Mouse (Mus musculus) cerebellum, adult 8-10 months (tissue): ENCODE results near the gene Zbtb7a.

Experiments used
- DNase-seq: peaks from one replicate; pipeline ENCODE4 v3.0.0; 2022

Gene Zbtb7a

GRCm38 (mm10) chr10:81134966-81135681 is at the start of gene Zbtb7a:
Gene Zbtb7a (plus strand): TSS chr10:81135220.
- no peak for DNase-seq

DNA sequence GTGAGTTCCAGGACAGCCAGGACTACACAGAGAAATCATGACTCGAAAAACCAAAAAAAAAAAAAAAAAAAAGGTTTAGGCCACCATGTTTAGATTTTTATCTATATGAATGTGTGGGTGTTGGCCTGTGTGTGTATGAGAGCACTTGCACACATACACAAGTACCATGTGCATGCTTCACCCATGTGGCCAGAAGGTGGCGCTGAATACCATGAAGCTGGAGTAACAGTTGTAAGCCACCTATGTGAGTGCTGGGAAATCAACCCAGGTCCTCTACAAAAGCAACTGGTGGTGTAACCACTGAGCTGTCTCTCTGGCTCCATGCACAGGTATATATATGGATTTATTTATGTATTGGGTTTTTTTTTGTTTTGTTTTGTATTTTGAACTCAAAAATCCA is 48.0 kb upstream of the Zbtb7a start:
- no peak for DNase-seq

- no peak for DNase-seq
These were observed 45.8 kb upstream of the Zbtb7a start for GRCm38 (mm10) chr10:81089216-81089615.

DNA sequence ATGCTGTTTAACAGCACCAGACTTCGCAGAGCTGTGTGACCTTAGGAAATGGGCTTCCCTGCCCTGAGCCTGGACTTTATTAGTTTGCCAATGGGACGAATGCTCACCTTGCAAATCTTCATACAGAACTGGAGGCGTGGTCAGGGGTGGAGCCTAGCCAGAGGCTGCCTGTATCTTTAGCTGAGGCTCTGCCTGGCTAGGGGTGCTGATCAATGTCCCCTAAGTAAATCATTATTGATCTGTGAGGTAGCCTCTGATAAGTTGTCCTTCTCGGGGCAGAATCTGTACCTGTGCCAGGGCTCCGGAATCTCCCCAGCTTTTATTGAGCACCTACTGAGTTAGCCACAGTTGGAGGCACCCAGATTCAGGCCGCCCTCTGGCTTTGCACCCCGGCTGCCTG is 44.4 kb upstream of the Zbtb7a start:
- no peak for DNase-seq

DNA sequence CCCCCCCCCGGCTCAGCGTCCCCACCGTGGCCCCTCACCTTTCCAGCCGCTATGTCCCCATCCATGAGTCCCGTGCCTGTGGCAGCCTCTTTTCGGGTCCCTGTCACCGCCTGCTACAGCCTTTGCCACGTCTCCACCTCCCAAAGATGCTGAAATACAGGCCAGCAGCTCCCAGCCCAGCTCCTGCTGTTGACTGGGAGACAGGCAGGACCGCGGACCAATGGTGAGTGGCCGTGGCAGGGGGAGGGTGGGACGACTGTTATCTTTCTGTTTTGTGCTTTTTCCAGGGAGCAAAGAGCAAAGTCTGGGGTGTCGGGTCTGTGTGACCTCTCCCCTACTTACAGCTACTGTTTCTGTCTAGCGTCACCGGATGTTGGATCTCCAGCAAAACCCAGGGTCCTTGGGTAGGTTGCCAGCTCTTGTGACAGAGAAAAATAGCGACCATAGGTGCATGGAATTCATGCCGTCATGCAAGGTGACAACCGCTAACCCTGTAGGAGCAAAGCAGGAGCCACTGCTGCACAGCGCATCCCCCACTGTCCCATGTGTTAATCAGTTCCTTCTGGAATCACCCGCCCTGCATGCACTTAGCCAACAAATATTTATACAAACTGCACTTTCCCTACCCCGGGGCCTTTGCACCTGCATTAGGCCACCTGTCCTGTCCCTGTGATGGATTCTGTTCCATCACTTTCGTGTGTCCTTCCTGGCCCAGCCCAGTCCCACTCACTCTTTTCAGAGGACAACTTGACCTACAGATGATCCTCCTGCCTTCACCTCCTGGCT is 42.4 kb upstream of the Zbtb7a start:
- DNase-seq: no peak

DNA sequence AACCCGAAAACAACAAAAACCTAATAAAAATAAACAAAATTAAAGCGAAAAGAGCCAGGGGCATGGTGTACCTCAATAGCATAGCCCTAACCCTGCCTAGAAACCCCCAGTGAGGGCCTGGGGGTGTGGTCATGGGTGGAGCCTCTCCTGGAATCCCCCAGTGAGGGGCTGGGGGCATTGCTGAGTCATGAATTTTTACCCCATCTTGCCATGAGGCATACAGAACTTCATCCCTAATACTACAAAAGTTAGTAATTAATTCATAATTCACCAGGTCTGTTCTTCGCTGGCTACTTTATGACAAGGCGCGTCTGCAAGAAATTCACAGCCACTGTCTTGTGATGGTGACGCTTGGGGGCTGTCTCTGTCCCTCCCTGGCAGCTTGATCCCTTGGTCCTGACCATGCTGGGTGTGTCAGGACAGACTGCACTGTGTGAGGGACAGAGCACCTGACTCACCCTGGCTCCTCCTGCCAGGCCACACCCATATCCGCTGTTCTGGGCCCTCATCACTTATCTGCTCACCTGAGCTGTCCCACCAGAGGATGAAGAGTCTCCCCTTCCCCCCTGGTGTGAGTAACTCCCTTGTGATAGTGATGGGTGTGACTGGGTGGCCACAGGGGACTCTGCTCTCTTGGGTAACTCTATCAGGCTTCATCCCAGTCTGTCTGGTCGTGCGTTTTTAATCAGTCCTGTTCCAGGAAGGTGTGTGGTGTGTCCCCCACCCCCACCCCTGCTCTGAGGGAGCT is 39.9 kb upstream of the Zbtb7a start:
- no peak for DNase-seq

DNA sequence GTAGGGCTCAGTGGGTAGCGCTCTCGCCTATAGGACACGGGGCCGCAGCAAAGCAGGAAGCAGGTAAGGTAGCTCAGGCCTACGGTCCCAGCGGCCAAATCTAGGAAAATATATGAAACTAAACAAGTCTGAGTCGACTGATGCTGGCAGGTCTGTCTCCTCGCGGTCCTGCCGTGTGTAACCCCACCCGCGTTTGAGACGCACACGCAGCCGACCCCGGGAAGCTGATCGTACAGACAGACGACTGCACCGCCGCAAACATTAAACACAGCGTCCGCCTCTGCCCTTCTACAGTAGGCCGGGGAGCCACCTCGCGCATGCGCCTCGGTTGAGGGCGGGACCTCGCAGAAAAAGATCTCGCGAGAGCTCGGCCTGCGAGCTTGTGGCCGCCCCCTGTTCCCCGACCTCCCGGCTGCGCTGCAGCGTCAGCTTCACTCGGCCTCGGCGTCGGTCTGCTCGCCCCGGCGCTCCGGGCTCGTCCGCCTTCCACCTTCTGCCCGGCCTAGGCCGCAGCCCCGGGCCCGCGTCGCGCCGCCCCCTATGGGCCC is 29.4 kb upstream of the Zbtb7a start, which contains the start of gene Map2k2:
Map2k2 (plus strand) TSS at position 351 of the 548 bp plus-strand sequence.
- DNase-seq: peak; percentile 96

DNA sequence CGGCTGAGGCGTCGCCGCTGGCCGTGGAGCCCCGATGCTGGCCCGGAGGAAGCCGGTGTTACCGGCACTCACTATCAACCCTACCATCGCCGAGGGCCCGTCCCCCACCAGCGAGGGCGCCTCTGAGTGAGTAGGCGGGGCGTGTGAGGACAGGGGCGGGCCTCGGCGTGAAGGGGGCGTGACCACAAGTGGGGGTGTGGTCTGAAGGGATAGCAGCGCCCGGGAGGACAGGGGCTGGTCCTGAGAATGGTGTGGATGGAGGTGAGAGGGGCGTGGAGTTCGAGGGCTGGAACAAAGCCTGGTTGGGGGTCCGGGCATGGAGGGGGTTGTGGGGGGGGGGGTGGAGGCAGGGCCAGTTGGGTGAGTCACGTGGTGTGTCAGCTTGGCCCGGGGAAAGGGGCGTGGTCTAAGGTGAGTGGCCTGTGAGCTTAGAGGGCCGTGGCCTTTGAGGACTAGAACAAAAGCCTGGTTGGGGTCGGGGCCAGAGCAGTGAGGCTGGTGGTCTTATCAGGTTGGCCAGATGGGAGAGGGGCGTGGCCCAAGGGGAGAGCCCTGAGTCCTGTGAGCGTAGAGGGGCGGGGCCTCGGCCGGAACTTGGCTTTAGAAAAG is 28.8 kb upstream of the Zbtb7a start:
- peak; percentile 80 for DNase-seq

GRCm38 (mm10) chr10:81112946-81113345 is 22.1 kb upstream of the Zbtb7a start:
- no peak for DNase-seq

GRCm38 (mm10) chr10:81119625-81120024 is 15.4 kb upstream of the Zbtb7a start:
- no peak for DNase-seq

- DNase-seq: no peak
These were observed 14.4 kb upstream of the Zbtb7a start for GRCm38 (mm10) chr10:81120650-81121049.

- no peak for DNase-seq
These were observed 12.1 kb upstream of the Zbtb7a start for GRCm38 (mm10) chr10:81122889-81123288.

DNA sequence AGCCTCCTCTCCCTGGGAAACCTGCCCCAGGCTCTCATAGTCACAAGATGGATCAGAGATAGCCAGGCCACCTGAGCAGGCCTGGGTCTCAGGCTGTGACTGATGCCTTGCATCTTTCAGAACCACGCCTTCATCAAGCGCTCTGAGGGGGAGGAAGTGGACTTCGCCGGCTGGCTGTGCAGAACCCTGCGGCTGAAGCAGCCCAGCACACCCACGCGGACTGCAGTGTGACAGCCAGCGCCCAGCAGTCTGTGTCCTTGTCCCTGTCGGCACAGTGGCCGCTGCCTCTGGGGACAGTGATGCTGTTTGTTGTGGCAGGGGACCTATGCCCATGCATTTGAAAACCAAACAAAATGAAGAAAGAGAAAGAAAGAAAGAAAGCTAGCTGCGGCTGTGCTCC is 11.5 kb upstream of the Zbtb7a start:
- no peak for DNase-seq

GRCm38 (mm10) chr10:81134181-81134587 is 836 bp upstream of the Zbtb7a start:
- no peak for DNase-seq

DNA sequence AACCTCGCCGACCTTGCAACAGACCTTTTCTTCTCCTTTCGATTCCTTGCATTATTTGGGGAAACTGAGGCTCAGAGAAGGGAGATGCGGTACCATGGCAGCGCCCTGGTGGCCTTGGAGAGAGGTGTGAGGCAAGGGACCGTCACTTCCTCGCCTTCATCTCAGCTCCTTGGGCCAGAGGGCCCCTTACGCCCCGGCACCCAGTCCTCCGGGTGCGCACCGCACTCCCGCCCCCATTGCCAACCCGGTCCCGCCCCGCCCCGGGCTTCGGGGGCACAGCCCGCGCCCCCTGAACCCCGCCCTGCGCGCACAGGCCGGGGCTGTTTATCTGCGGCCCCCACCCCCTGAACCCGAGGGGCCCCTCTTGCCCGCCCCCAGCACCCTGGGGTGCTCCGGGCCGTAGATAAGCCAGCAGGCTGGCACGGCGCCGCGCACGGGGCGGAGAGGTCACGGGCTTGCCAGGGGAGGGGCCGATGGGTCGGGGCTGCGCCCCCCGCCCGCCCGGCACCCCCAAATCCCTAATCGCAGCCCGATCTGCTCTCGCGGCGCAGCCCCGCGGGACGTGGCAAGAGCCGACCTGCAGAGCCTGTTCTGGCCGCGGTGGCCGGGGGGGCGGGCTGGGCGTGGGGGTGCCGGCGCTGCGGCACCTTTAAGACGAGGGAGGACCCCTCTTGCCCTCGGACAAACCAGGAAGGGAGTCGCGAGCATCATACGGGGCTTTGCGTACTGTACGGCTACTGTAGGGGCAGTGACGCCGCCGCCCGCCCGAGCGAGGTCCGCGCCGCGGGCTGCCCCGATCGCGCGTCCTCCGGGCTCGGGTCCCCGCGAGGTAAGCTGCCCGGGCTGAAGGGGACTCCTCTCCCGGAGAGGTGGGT is 1.0 kb downstream of the Zbtb7a start:
- peak; percentile 77 for DNase-seq

GRCm38 (mm10) chr10:81136706-81137231 is 1.7 kb downstream of the Zbtb7a start:
- DNase-seq: peak; percentile 82

- DNase-seq: peak; percentile 100
These were observed 2.5 kb downstream of the Zbtb7a start for GRCm38 (mm10) chr10:81137252-81138130.

DNA sequence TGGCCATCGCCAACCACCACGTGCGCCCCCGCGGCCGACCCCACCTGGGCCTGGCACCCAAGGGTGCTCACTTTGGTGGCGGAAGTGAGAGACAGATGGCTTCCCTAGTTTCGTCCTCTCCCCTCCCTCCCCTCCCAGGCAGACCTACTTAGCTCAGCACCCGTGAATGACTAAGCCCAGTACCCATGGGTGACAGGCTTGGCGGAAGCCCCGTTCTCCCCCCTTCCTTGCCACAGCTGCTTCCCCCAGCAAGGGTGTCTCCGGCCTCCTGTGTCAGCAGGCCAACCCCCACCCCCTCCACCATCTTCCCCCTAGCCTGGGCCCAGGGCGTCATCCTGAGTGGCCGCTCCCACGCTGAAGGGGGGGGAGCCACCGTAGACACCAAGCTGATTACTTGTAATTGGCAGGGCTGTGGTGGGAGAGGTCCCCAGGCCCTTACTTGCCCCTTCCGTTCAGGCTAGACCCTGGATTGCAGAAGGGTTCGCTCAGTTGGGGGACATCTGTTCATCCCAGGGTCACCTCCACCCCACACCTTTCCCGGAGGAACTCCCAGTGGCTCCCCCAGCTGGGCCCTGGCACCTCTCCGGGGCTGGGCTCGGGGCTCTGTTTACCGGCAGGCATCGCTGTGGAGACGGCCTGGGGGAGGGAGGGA is 3.2 kb downstream of the Zbtb7a start:
- peak; percentile 60 for DNase-seq

- DNase-seq: peak; percentile 47
These were observed 4.0 kb downstream of the Zbtb7a start for GRCm38 (mm10) chr10:81138821-81139528.
